Mouse (Mus musculus) frontal cortex, postnatal 36 days (tissue): ENCODE data around the gene Taok3.

Experiments
- DNase-seq, 2 experiments: peaks; one replicate each; pipeline ENCODE4 v3.0.0; 2022; ENCODE audit warnings: low spot score in 2 of 2

The Taok3 gene

GRCm38 (mm10) chr5:117117241-117117640 is 2.7 kb upstream of the Taok3 start:
- DNase-seq, result no peak

- DNase-seq, result no peak
These were observed 2.2 kb upstream of the Taok3 start for GRCm38 (mm10) chr5:117117716-117118115.

- no peak for DNase-seq
These were observed 1.7 kb upstream of the Taok3 start for GRCm38 (mm10) chr5:117118220-117118619.

GRCm38 (mm10) chr5:117118850-117119249 is 1.1 kb upstream of the Taok3 start:
- DNase-seq, result no peak

- DNase-seq, result no peak
These were observed 849 bp downstream of the Taok3 start for GRCm38 (mm10) chr5:117120489-117121466.

GRCm38 (mm10) chr5:117121657-117122056 is 1.7 kb downstream of the Taok3 start:
- no peak for DNase-seq

- DNase-seq, result no peak
These were observed 3.2 kb downstream of the Taok3 start for GRCm38 (mm10) chr5:117123102-117123501.

- no peak for DNase-seq
These were observed 3.9 kb downstream of the Taok3 start for GRCm38 (mm10) chr5:117123840-117124239.

- DNase-seq, result no peak
These were observed 5.8 kb downstream of the Taok3 start for GRCm38 (mm10) chr5:117125482-117126346.

GRCm38 (mm10) chr5:117127051-117127450 is 7.1 kb downstream of the Taok3 start:
- no peak for DNase-seq

- no peak for DNase-seq
These were observed 10.8 kb downstream of the Taok3 start for GRCm38 (mm10) chr5:117130726-117131125.

GRCm38 (mm10) chr5:117133446-117134065 is 13.6 kb downstream of the Taok3 start:
- DNase-seq, result no peak

- DNase-seq, result no peak
These were observed 14.3 kb downstream of the Taok3 start for GRCm38 (mm10) chr5:117134066-117134888.

- DNase-seq, result no peak
These were observed 15.0 kb downstream of the Taok3 start for GRCm38 (mm10) chr5:117134889-117135456.

- DNase-seq, result no peak
These were observed 15.9 kb downstream of the Taok3 start for GRCm38 (mm10) chr5:117135869-117136268.

- no peak for DNase-seq
These were observed 16.6 kb downstream of the Taok3 start for GRCm38 (mm10) chr5:117136570-117136969.

GRCm38 (mm10) chr5:117137011-117137410 is 17.1 kb downstream of the Taok3 start:
- no peak for DNase-seq

- no peak for DNase-seq
These were observed 17.7 kb downstream of the Taok3 start for GRCm38 (mm10) chr5:117137594-117137993.

- no peak for DNase-seq
These were observed 18.5 kb downstream of the Taok3 start for GRCm38 (mm10) chr5:117138295-117138988.

- DNase-seq, result no peak
These were observed 19.9 kb downstream of the Taok3 start for GRCm38 (mm10) chr5:117139822-117140221.
